Mouse (Mus musculus) C2C12 (cell line): ENCODE measurements around the gene Mcf2l. TPM values are rescaled to one million over a fixed set of nuclear protein-coding genes. Genes with fewer than 3 reads are reported as not detected.

Source experiments
- H3K27me3 ChIP-seq: one replicate; pipeline ENCODE4 v1.6.1; 2011; ENCODE audit not compliant: control insufficient read depth, insufficient read depth, insufficient read length
- H3K36me3 ChIP-seq: one replicate; pipeline ENCODE4 v1.6.1; 2011; ENCODE audit not compliant: control insufficient read depth, insufficient read depth
- H3K4me3 ChIP-seq: one replicate; pipeline ENCODE4 v1.5.1; 2011; ENCODE audit warnings: mild to moderate bottlenecking, control low read depth; ENCODE audit not compliant: poor library complexity, insufficient read depth, severe bottlenecking
- H3K79me2 ChIP-seq: one replicate; pipeline ENCODE4 v1.6.1; 2011; ENCODE audit not compliant: control insufficient read depth, insufficient read depth
- H3K79me3 ChIP-seq: one replicate; pipeline ENCODE4 v1.6.1; 2011; ENCODE audit warnings: low read depth, control low read depth
- H3ac ChIP-seq: one replicate; pipeline ENCODE3; 2011; ENCODE audit warnings: low read depth; ENCODE audit not compliant: control insufficient read depth, insufficient read length
- CEBPB ChIP-seq: IDR thresholded peaks from one replicate; pipeline ENCODE4 v1.6.1; 2011; ENCODE audit warnings: low read depth, mild to moderate bottlenecking, control low read depth, moderate library complexity
- CTCF ChIP-seq: IDR thresholded peaks from one replicate; pipeline ENCODE4 v1.5.1; 2011; ENCODE audit not compliant: control insufficient read depth, insufficient read depth, insufficient read length
- FOSL1 ChIP-seq: IDR thresholded peaks from one replicate; pipeline ENCODE4 v1.8.0; 2011; ENCODE audit warnings: mild to moderate bottlenecking, low read length; ENCODE audit not compliant: poor library complexity, insufficient read depth, severe bottlenecking
- MAX ChIP-seq: IDR thresholded peaks from one replicate; pipeline ENCODE4 v1.6.1; 2011; ENCODE audit warnings: mild to moderate bottlenecking, control low read depth
- MYOD1 ChIP-seq: IDR thresholded peaks from one replicate; pipeline ENCODE4 v1.6.1; 2011; ENCODE audit warnings: low read depth; ENCODE audit not compliant: control insufficient read depth, insufficient read length
- MYOG ChIP-seq: IDR thresholded peaks from one replicate; pipeline ENCODE4 v1.6.1; 2011; ENCODE audit not compliant: control insufficient read depth, insufficient read length; ENCODE audit errors: extremely low read depth
- USF1 ChIP-seq: IDR thresholded peaks from one replicate; pipeline ENCODE4 v1.6.1; 2011; ENCODE audit warnings: low read depth, mild to moderate bottlenecking, control low read depth, moderate library complexity
- polyA plus RNA-seq: library from polyadenylated mRNA; unstranded; fragments of >200 nt; fragmentation: generic; extraction: Trizol; gene quantifications from one replicate; pipeline ENCODE4 v1.2.1, GENCODE M21; 2012; ENCODE audit warnings: missing spikeins

Gene Mcf2l
- polyA plus RNA-seq, 1 experiment = 1.5 TPM

DNA sequence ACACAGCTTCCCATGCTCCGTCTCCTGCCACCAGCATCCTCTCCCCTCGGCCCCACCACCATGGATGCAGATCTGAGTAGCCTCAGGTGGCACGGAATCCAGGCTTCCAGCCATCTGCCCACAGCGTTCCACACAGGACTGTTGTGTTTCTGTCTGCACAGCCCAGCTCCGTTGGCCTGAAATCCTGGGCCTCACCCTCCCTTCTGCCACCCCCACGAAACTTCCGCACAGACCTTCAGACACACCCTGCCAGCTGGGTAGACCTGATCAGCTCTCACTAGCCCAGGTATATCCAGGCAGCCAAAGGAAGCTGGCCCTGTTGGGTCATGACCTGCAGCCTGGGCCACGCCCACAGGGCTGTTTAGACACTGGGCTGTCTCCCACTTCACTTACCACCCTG is 66.9 kb downstream of the Mcf2l start:
- Histone ChIP-seq H3K79me2 (no peaks in the 10 kb centered on the region), H3K79me3 (no peaks in the 10 kb centered on the region), H3K36me3 (no peaks in the 10 kb centered on the region), H3K4me3 (no peak overlapping the region), H3ac (no peak overlapping the region), H3K27me3 (peaks cover 78% of the 10 kb centered on the region)
- no peak for TF ChIP-seq CTCF
- no peak for TF ChIP-seq CEBPB
- no peak for TF ChIP-seq FOSL1
- no peak for TF ChIP-seq MAX
- no peak for TF ChIP-seq USF1
- no peak for TF ChIP-seq MYOG
- TF ChIP-seq MYOD1 = no peak

GRCm38 (mm10) chr8:12941161-12941926 is 67.7 kb downstream of the Mcf2l start:
- H3K79me3 ChIP-seq = no peaks in the 10 kb centered on the region
- no peak overlapping the region for H3K4me3 ChIP-seq
- TF ChIP-seq MAX (no peak), MYOD1 (no peak), FOSL1 (no peak), CTCF (no peak)
- H3ac ChIP-seq = no peak overlapping the region
- no peaks in the 10 kb centered on the region for H3K36me3 ChIP-seq
- peaks cover 85% of the 10 kb centered on the region for H3K27me3 ChIP-seq
- H3K79me2 ChIP-seq = no peaks in the 10 kb centered on the region

GRCm38 (mm10) chr8:12947604-12948573 is 74.3 kb downstream of the Mcf2l start:
- H3K79me2 ChIP-seq = no peaks in the 10 kb centered on the region
- H3ac ChIP-seq = no peak overlapping the region
- no peaks in the 10 kb centered on the region for H3K79me3 ChIP-seq
- H3K27me3 ChIP-seq = peaks cover 91% of the 10 kb centered on the region
- H3K4me3 ChIP-seq = no peak overlapping the region
- no peak for TF ChIP-seq MAX
- no peak for TF ChIP-seq USF1
- TF ChIP-seq CTCF = no peak
- no peak for TF ChIP-seq FOSL1
- TF ChIP-seq MYOD1 = no peak
- TF ChIP-seq MYOG = no peak
- H3K36me3 ChIP-seq = no peaks in the 10 kb centered on the region

GRCm38 (mm10) chr8:12948574-12948961 is 75.0 kb downstream of the Mcf2l start:
- TF ChIP-seq USF1 (no peak), MAX (no peak), MYOD1 (no peak), FOSL1 (no peak), CEBPB (no peak), CTCF (no peak)
- Histone ChIP-seq H3K4me3 (no peak overlapping the region), H3ac (no peak overlapping the region), H3K79me2 (no peaks in the 10 kb centered on the region), H3K36me3 (no peaks in the 10 kb centered on the region), H3K79me3 (no peaks in the 10 kb centered on the region), H3K27me3 (peaks cover 91% of the 10 kb centered on the region)

DNA sequence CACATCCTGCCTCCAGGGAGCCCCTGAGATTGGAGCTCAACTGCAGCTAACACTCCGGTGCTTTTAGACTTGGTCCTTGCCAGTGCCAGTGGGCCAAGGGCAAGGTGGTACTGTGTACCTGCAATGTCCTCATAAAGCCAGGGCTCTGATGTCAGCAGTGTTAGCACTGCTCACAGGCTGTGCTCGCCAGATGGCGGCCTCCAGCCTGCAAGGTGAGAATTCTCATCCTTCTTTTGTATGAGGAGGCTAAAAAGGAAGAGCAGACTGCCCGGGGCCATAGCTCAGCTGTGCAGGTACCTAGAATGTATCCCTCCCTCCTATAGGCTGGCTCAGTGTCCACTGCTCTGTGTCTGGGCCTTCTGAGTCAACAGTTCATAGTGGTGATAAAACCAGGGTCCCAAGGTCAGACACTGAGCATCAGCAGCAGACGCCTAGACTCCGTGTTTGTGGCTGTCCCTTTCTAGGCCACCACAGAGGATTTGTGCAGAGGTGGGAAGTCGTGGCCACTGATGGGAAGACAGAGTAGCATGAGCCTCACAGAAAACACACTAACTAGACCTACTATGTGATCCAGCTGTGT is 77.5 kb downstream of the Mcf2l start:
- Histone ChIP-seq H3K4me3 (no peak overlapping the region), H3K79me2 (no peaks in the 10 kb centered on the region), H3K79me3 (no peaks in the 10 kb centered on the region), H3K36me3 (no peaks in the 10 kb centered on the region), H3K27me3 (peaks cover 87% of the 10 kb centered on the region), H3ac (no peak overlapping the region)
- TF ChIP-seq MYOG (no peak), CTCF (no peak), MYOD1 (no peak), FOSL1 (no peak), USF1 (no peak), MAX (no peak), CEBPB (no peak)
